In genomic region chr1:162186470-162187351, GRCm38 (mm10) we compare ENCODE assay signal across 8 mouse cellular contexts.
DNase-seq lines count a peak whose midpoint lies in the region; ATAC-seq lines count a peak whose summit lies in the region.

No protein-coding gene starts in this region.

- no peak for ATAC-seq in forebrain, embryonic 15.5 days (replicated peaks)
- peak; percentile 79 for ATAC-seq in intestine, embryonic 15.5 days

- WGBS in forebrain, embryonic 15.5 days: 50% methylated on average over 7 of the region's 7 CpGs
- 31% methylated on average over 7 of the region's 7 CpGs for WGBS in intestine, embryonic 15.5 days

- no peaks in the 10 kb centered on the region for H3K36me3 ChIP-seq in forebrain, embryonic 15.5 days
- H3K36me3 ChIP-seq in intestine, embryonic 15.5 days: no peaks in the 10 kb centered on the region

- H3K9ac ChIP-seq in forebrain, embryonic 15.5 days (replicated peaks): no peak overlapping the region
- no peak overlapping the region for H3K9ac ChIP-seq in intestine, embryonic 15.5 days

- H3K4me1 ChIP-seq in forebrain, embryonic 15.5 days: peaks cover 18% of the 10 kb centered on the region
- peaks cover 15% of the 10 kb centered on the region for H3K4me1 ChIP-seq in intestine, embryonic 15.5 days (replicated peaks)

- H3K9me3 ChIP-seq in forebrain, embryonic 15.5 days: no peaks in the 10 kb centered on the region
- no peaks in the 10 kb centered on the region for H3K9me3 ChIP-seq in intestine, embryonic 15.5 days

- H3K27me3 ChIP-seq in forebrain, embryonic 15.5 days: no peaks in the 10 kb centered on the region
- no peaks in the 10 kb centered on the region for H3K27me3 ChIP-seq in intestine, embryonic 15.5 days (replicated peaks)

- DNase-seq in spleen, postnatal 36 days (ENCODE audit: low spot score in 2 of 2): peak; percentile 27
- DNase-seq in spleen, postnatal 4 days (ENCODE audit: low spot score in 2 of 2): no peak
- peak; percentile 43 for DNase-seq in retina, embryonic 14.5 days (ENCODE audit: low spot score)
- no peak for DNase-seq in frontal cortex, postnatal 14 days (ENCODE audit: low spot score in 2 of 2)
- no peak for DNase-seq in thymus, postnatal 25 days
- DNase-seq in adrenal gland, adult 18-20 months (ENCODE audit: low spot score in 2 of 2): no peak

- H3K4me2 ChIP-seq in forebrain, embryonic 15.5 days (replicated peaks): no peak overlapping the region
- H3K4me2 ChIP-seq in intestine, embryonic 15.5 days (replicated peaks): no peak overlapping the region

- H3K4me3 ChIP-seq in forebrain, embryonic 15.5 days: no peak overlapping the region
- no peak overlapping the region for H3K4me3 ChIP-seq in intestine, embryonic 15.5 days (replicated peaks)

- peak overlapping the region; percentile 42; the same call in 1 of the 2 replicates for H3K27ac ChIP-seq in forebrain, embryonic 15.5 days (replicated peaks)
- H3K27ac ChIP-seq in intestine, embryonic 15.5 days: peak overlapping the region; percentile 78

Comparison
In these comparisons a context has a peak if more than half of its experiments do, and no peak if none do; other contexts are left out.
1. DNase-seq: peak in spleen, postnatal 36 days (2 of 2) and retina, embryonic 14.5 days (single experiment); none in spleen, postnatal 4 days (0 of 2), frontal cortex, postnatal 14 days (0 of 2), thymus, postnatal 25 days (single experiment) and adrenal gland, adult 18-20 months (0 of 2).